Mouse (Mus musculus): ENCODE results near the gene Olfr1255. TPM values are rescaled to one million over a fixed set of nuclear protein-coding genes. Genes with fewer than 3 reads are reported as not detected.

The Olfr1255 gene
- polyA plus RNA-seq (2017; shearing (Covaris generic)) = not detected

GRCm38 (mm10) chr2:89811751-89812150 is at the start of gene Olfr1255:
Olfr1255 (plus strand) TSS chr2:89812051.
- no peak for ATAC-seq

GRCm38 (mm10) chr2:89793519-89793918 is 18.3 kb upstream of the Olfr1255 start, which contains the start of gene Olfr1254:
Olfr1254 (minus strand) TSS chr2:89793619.
- no peak for ATAC-seq

- ATAC-seq = no peak
Observed at GRCm38 (mm10) chr2:89799583-89799982, 12.3 kb upstream of the Olfr1255 start.

GRCm38 (mm10) chr2:89810751-89811150 is 1.1 kb upstream of the Olfr1255 start:
- ATAC-seq = no peak

- no peak for ATAC-seq
Observed at GRCm38 (mm10) chr2:89820216-89820615, 8.4 kb downstream of the Olfr1255 start.

DNA sequence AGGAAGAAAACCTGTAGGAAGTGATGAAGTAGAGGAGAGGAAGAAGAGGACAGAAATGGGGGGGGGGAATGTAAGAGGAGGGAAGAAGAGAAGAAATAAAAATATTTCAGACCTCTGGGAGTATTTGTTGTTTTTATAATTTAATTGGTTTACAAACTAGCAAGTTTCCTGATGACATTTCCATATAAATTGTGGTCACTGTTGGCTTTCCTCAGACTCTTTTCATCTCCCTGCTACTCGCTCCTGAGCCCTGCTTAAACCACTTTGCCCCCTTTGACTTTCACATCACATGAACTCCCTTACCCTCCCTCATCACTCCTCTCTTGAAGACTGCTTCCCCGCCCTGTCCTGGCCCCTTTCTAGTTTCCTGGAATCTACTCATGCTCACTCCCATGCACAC is 29.6 kb downstream of the Olfr1255 start, which contains the start of gene Olfr1256:
Gene Olfr1256 (minus strand): TSS at position 101 of the 400 bp plus-strand sequence.
- no peak for ATAC-seq

DNA sequence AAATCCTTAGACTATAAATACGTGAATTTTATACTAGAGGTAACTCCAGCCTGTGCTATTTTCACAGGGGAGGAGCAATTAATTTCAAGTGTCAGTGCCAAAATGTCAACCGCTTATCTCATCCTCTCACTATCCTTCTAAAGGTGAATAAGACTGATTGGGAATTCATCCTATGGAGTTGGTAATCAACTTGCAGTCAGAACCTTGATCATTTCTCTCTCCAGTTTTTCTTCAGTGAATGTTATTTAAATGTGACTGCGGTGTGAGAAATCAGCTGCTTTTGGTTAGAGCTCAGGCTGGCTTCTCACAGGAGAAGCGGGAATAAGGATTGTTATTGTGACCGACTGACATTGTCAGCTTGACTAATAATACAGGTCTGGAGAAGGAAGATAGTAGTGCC is 36.3 kb downstream of the Olfr1255 start, which contains the start of gene Olfr48:
Gene Olfr48 (minus strand): TSS at position 101 of the 400 bp plus-strand sequence.
- no peak for ATAC-seq

- no peak for ATAC-seq
Observed at GRCm38 (mm10) chr2:89849230-89849629, 37.4 kb downstream of the Olfr1255 start.

Other genes starting within 250 kb of the Olfr1255 start
- gene Olfr1245, start 233.6 kb upstream of the Olfr1255 start, polyA plus RNA-seq (2017; shearing (Covaris generic)) = under 1 TPM in 1 of 2 experiments, not detected in 1; 0.23 TPM
- gene Olfr1246, start 218.9 kb upstream of the Olfr1255 start, polyA plus RNA-seq (2017; shearing (Covaris generic)) = not detected
- under 1 TPM in 1 of 2 experiments, not detected in 1; 0.05 TPM for gene Olfr1247, start 197.9 kb upstream of the Olfr1255 start, polyA plus RNA-seq (2017; shearing (Covaris generic))
- not detected for gene Olfr1248, start 193.8 kb upstream of the Olfr1255 start, polyA plus RNA-seq (2017; shearing (Covaris generic))
- gene Olfr1249, start 177.1 kb upstream of the Olfr1255 start, polyA plus RNA-seq (2017; shearing (Covaris generic)) = not detected
- gene Olfr1250, start 150.6 kb upstream of the Olfr1255 start, polyA plus RNA-seq (2017; shearing (Covaris generic)) = not detected
- not detected for gene Olfr1251, start 140.1 kb upstream of the Olfr1255 start, polyA plus RNA-seq (2017; shearing (Covaris generic))
- gene Olfr1252, start 87.0 kb upstream of the Olfr1255 start, polyA plus RNA-seq (2017; shearing (Covaris generic)) = not detected
- gene Olfr1253, start 55.0 kb upstream of the Olfr1255 start, polyA plus RNA-seq (2017; shearing (Covaris generic)) = under 1 TPM in 1 of 2 experiments, not detected in 1; 0.34 TPM
- not detected for gene Olfr1254, start 18.4 kb upstream of the Olfr1255 start, polyA plus RNA-seq (2017; shearing (Covaris generic))
- not detected for gene Olfr1256, start 29.5 kb downstream of the Olfr1255 start, polyA plus RNA-seq (2017; shearing (Covaris generic))
- gene Olfr48, start 36.2 kb downstream of the Olfr1255 start, polyA plus RNA-seq (2017; shearing (Covaris generic)) = not detected
- not detected for gene Olfr1257, start 66.4 kb downstream of the Olfr1255 start, polyA plus RNA-seq (2017; shearing (Covaris generic))
- gene Olfr1258, start 115.3 kb downstream of the Olfr1255 start, polyA plus RNA-seq (2017; shearing (Covaris generic)) = under 1 TPM in 1 of 2 experiments, not detected in 1; 0.09 TPM
- not detected for gene Olfr1259, start 136.6 kb downstream of the Olfr1255 start, polyA plus RNA-seq (2017; shearing (Covaris generic))
- not detected for gene Olfr1260, start 162.3 kb downstream of the Olfr1255 start, polyA plus RNA-seq (2017; shearing (Covaris generic))
- not detected for gene Olfr1261, start 179.2 kb downstream of the Olfr1255 start, polyA plus RNA-seq (2017; shearing (Covaris generic))
- not detected for gene Olfr1262, start 188.1 kb downstream of the Olfr1255 start, polyA plus RNA-seq (2017; shearing (Covaris generic))
- gene Olfr1263, start 200.1 kb downstream of the Olfr1255 start, polyA plus RNA-seq (2017; shearing (Covaris generic)) = not detected
- gene Olfr1264, start 213.5 kb downstream of the Olfr1255 start, polyA plus RNA-seq (2017; shearing (Covaris generic)) = not detected
- not detected for gene Olfr1265, start 223.3 kb downstream of the Olfr1255 start, polyA plus RNA-seq (2017; shearing (Covaris generic))